Mouse (Mus musculus) forebrain, embryonic 14.5 days (tissue): ENCODE measurements around the gene Sema3f. TPM values are rescaled to one million over a fixed set of nuclear protein-coding genes. Genes with fewer than 3 reads are reported as not detected.
A peak's percentile ranks its signal among the peaks of the same experiment; 100 is the strongest.

Experiments used
- ATAC-seq: fragments of 200-750 bp; cut with Nextera tagmentation; 2 replicates; pipeline ENCODE4 v1.8.0; 2017; ENCODE audit warnings: mild to moderate bottlenecking, moderate library complexity
- DNase-seq: peaks from one replicate; pipeline ENCODE4 v3.0.0-alpha.2; 2015; ENCODE audit warnings: low spot score
- H3K27ac ChIP-seq: fragments of 300-500 bp; sonication (generic); 2 replicates; pipeline ENCODE4 v1.5.1; 2014; ENCODE audit warnings: low read depth, mild to moderate bottlenecking, control low read depth, low read length, moderate library complexity
- H3K27me3 ChIP-seq: fragments of 300-500 bp; sonication (generic); replicated peaks from 2 replicates; pipeline ENCODE4 v1.6.1; 2014; ENCODE audit warnings: low read length, control low read depth, mixed read lengths; ENCODE audit not compliant: control insufficient read depth, insufficient read depth
- H3K36me3 ChIP-seq: fragments of 300-500 bp; sonication (generic); 2 replicates; pipeline ENCODE4 v1.6.1; 2014; ENCODE audit warnings: low read length, control low read depth; ENCODE audit not compliant: control insufficient read depth, insufficient read depth
- H3K4me1 ChIP-seq: fragments of 300-500 bp; sonication (generic); 2 replicates; pipeline ENCODE4 v1.6.1; 2014; ENCODE audit warnings: antibody characterized with exemption, low read length, control low read depth; ENCODE audit not compliant: control insufficient read depth, insufficient read depth
- H3K4me2 ChIP-seq: fragments of 300-500 bp; sonication (generic); 2 replicates; pipeline ENCODE4 v1.6.1; 2014; ENCODE audit warnings: mild to moderate bottlenecking, control low read depth, low read length
- H3K4me3 ChIP-seq: fragments of 300-500 bp; sonication (generic); 2 replicates; pipeline ENCODE4 v1.5.1; 2014; ENCODE audit warnings: low read depth, low read length, control low read depth
- H3K9ac ChIP-seq: fragments of 300-500 bp; sonication (generic); 2 replicates; pipeline ENCODE4 v1.6.1; 2014; ENCODE audit warnings: mild to moderate bottlenecking, low read length, control low read depth, moderate library complexity
- H3K9me3 ChIP-seq: fragments of 300-500 bp; sonication (generic); replicated peaks from 2 replicates; pipeline ENCODE4 v1.6.1; 2016; ENCODE audit warnings: low read length, control low read depth, mixed read lengths; ENCODE audit not compliant: control insufficient read depth
- WGBS: fragments of 180-500 bp; shearing (Covaris S2); extraction: QIAGEN DNeasy Blood & Tissue Kit; methylation state at CpG from one replicate; pipeline ENCODE4 v1.1.7; 2014; 5-methylcytosine and 5-hydroxymethylcytosine counted together
- polyA plus RNA-seq: library from polyadenylated mRNA; unstranded; fragments of >200 nt; fragmentation: Nextera tagmentation; extraction: Ambion mirVana; gene quantifications from 2 replicates; pipeline ENCODE4 v1.2.1, GENCODE M21; 2014

Sema3f gene
- polyA plus RNA-seq, 1 experiment from 2014 or later = 7.4 TPM

GRCm38 (mm10) chr9:107633091-107633660, 77.1 kb downstream of the Sema3f start:
- DNase-seq (peak; percentile 80), ATAC-seq (peak; percentile 25)
- H3K9ac ChIP-seq = peak overlapping the region; percentile 78
- peaks cover 62% of the 10 kb centered on the region for H3K4me1 ChIP-seq
- peak overlapping the region; percentile 92 for H3K4me2 ChIP-seq
- no peaks in the 10 kb centered on the region for H3K9me3 ChIP-seq
- WGBS = 2% methylated on average over 33 of the region's 33 CpGs
- no peaks in the 10 kb centered on the region for H3K27me3 ChIP-seq
- 0 out of 2 replicates have a peak, but pooled peaks cover 9% of the 10 kb centered on the region for H3K36me3 ChIP-seq
- peak overlapping the region; percentile 79 for H3K4me3 ChIP-seq
- H3K27ac ChIP-seq = peak overlapping the region; percentile 96

GRCm38 (mm10) chr9:107632478-107632877, 77.8 kb downstream of the Sema3f start:
- peak overlapping the region; percentile 96 for H3K27ac ChIP-seq
- H3K4me1 ChIP-seq = peaks cover 66% of the 10 kb centered on the region
- H3K9me3 ChIP-seq = no peaks in the 10 kb centered on the region
- no peaks in the 10 kb centered on the region for H3K27me3 ChIP-seq
- DNase-seq = no peak
- H3K36me3 ChIP-seq = 0 out of 2 replicates have a peak, but pooled peaks cover 9% of the 10 kb centered on the region
- peak overlapping the region; percentile 92 for H3K4me2 ChIP-seq
- no peak for ATAC-seq
- WGBS = 9% methylated on average over 6 of the region's 6 CpGs
- H3K4me3 ChIP-seq = peak overlapping the region; percentile 79
- peak overlapping the region; percentile 78 for H3K9ac ChIP-seq

GRCm38 (mm10) chr9:107631861-107632260, 78.4 kb downstream of the Sema3f start:
- no peak for ATAC-seq
- no peak for DNase-seq
- peak overlapping the region; percentile 96 for H3K27ac ChIP-seq

More at GRCm38 (mm10) chr9:107631861-107632260, 78.4 kb downstream of the Sema3f start:
- H3K36me3 ChIP-seq = 0 out of 2 replicates have a peak, but pooled peaks cover 9% of the 10 kb centered on the region
- 51% methylated on average over 8 of the region's 8 CpGs for WGBS
- peak overlapping the region; percentile 79; the same call in 1 of the 2 replicates for H3K4me3 ChIP-seq
- H3K9ac ChIP-seq = peak overlapping the region; percentile 78
- H3K4me2 ChIP-seq = peak overlapping the region; percentile 92
- no peaks in the 10 kb centered on the region for H3K9me3 ChIP-seq
- no peaks in the 10 kb centered on the region for H3K27me3 ChIP-seq
- H3K4me1 ChIP-seq = peaks cover 66% of the 10 kb centered on the region

Other genes starting within 250 kb of the Sema3f start
- gene Tmem115, start 176.5 kb downstream of the Sema3f start, polyA plus RNA-seq = 44.4 and 53.4 TPM in 2 replicates
- gene Cyb561d2, start 168.3 kb downstream of the Sema3f start, polyA plus RNA-seq = 33.1 and 38.0 TPM in 2 replicates
- gene Nprl2, start 168.2 kb downstream of the Sema3f start, polyA plus RNA-seq = 83.2 and 83.8 TPM in 2 replicates
- gene Zmynd10, start 163.2 kb downstream of the Sema3f start, polyA plus RNA-seq = 4.3 and 4.6 TPM in 2 replicates
- 34.7 and 37.1 TPM in 2 replicates for gene Rassf1, start 158.9 kb downstream of the Sema3f start, polyA plus RNA-seq
- 105 and 107 TPM in 2 replicates for gene Tusc2, start 147.2 kb downstream of the Sema3f start, polyA plus RNA-seq
- 98.0 and 109 TPM in 2 replicates for gene Hyal2, start 142.5 kb downstream of the Sema3f start, polyA plus RNA-seq
- gene Hyal1, start 133.5 kb downstream of the Sema3f start, polyA plus RNA-seq = 2.6 and 3.3 TPM in 2 replicates
- gene Naa80, start 131.6 kb downstream of the Sema3f start, polyA plus RNA-seq = 17.4 and 18.7 TPM in 2 replicates
- 0.66 and 1.0 TPM in 2 replicates for gene Hyal3, start 129.7 kb downstream of the Sema3f start, polyA plus RNA-seq
- gene Ifrd2, start 122.8 kb downstream of the Sema3f start, polyA plus RNA-seq = 18.7 and 19.1 TPM in 2 replicates
- 0.85 and 1.3 TPM in 2 replicates for gene Sema3b, start 101.2 kb downstream of the Sema3f start, polyA plus RNA-seq
- gene Gnai2, start 75.1 kb downstream of the Sema3f start, polyA plus RNA-seq = 371 and 423 TPM in 2 replicates
- gene Slc38a3, start 40.9 kb downstream of the Sema3f start, polyA plus RNA-seq = 32.8 and 32.9 TPM in 2 replicates
- gene Gnat1, start 30.8 kb downstream of the Sema3f start, polyA plus RNA-seq = 0.28 and 0.66 TPM in 2 replicates
- gene Rbm5, start 60.5 kb upstream of the Sema3f start, polyA plus RNA-seq = 188 and 210 TPM in 2 replicates
- gene Rbm6, start 162.8 kb upstream of the Sema3f start, polyA plus RNA-seq = 69.4 and 89.9 TPM in 2 replicates
- 23.5 and 27.2 TPM in 2 replicates for gene Mon1a, start 177.7 kb upstream of the Sema3f start, polyA plus RNA-seq
- 0.23 and 1.2 TPM in 2 replicates for gene Mst1r, start 196.4 kb upstream of the Sema3f start, polyA plus RNA-seq
- gene Actl11, start 218.0 kb upstream of the Sema3f start, polyA plus RNA-seq = not detected in 2 replicates
- 25.1 and 40.8 TPM in 2 replicates for gene Camkv, start 225.2 kb upstream of the Sema3f start, polyA plus RNA-seq
- 17.1 and 20.5 TPM in 2 replicates for gene Traip, start 239.7 kb upstream of the Sema3f start, polyA plus RNA-seq